Mouse (Mus musculus) bone marrow macrophage, adult 2 months (primary cell): Measurements from ENCODE around the gene Lrfn2. TPM values are rescaled to one million over a fixed set of nuclear protein-coding genes. Genes with fewer than 3 reads are reported as not detected.

Experiments
- H3K27ac ChIP-seq: 2 replicates; pipeline ENCODE4 v1.5.1; 2012; ENCODE audit warnings: low read depth, low read length; ENCODE audit not compliant: insufficient read depth
- H3K4me1 ChIP-seq: 2 replicates; pipeline ENCODE4 v1.6.1; 2012; ENCODE audit warnings: low read length; ENCODE audit not compliant: control insufficient read depth, insufficient read depth
- H3K4me3 ChIP-seq: 2 replicates; pipeline ENCODE4 v1.5.1; 2012; ENCODE audit warnings: mild to moderate bottlenecking, low read length, moderate library complexity; ENCODE audit not compliant: insufficient read depth
- CTCF ChIP-seq: IDR thresholded peaks from 2 replicates; pipeline ENCODE4 v1.5.1; 2012; ENCODE audit warnings: low read depth, mild to moderate bottlenecking, low read length, moderate library complexity
- POLR2A ChIP-seq: IDR thresholded peaks from 2 replicates; pipeline ENCODE4 v1.6.1; 2012; ENCODE audit warnings: mild to moderate bottlenecking, low read depth, low read length, borderline replicate concordance
- polyA plus RNA-seq: library from polyadenylated mRNA; stranded (reverse); fragments of >200 nt; gene quantifications from 2 replicates; pipeline ENCODE4 v1.2.4, GENCODE M21; 2012; ENCODE audit not compliant: missing spikeins, insufficient read depth, insufficient read length

Lrfn2 gene
- polyA plus RNA-seq, 1 experiment, result not detected

GRCm38 (mm10) chr17:48932406-48932906 lies 277 bp downstream of the Lrfn2 start:
- peak overlapping the region; percentile 59; the same call in 1 of the 2 replicates for H3K4me3 ChIP-seq
- no peak for TF ChIP-seq CTCF
- TF ChIP-seq POLR2A, result no peak
- H3K4me1 ChIP-seq, result no peaks in the 10 kb centered on the region
- H3K27ac ChIP-seq, result no peak overlapping the region

GRCm38 (mm10) chr17:48932916-48933315 lies 737 bp downstream of the Lrfn2 start:
- Histone ChIP-seq H3K4me3 (no peak overlapping the region), H3K4me1 (no peaks in the 10 kb centered on the region), H3K27ac (no peak overlapping the region)
- TF ChIP-seq CTCF (no peak), POLR2A (no peak)

- no peak for TF ChIP-seq POLR2A
- no peak for TF ChIP-seq CTCF
- H3K27ac ChIP-seq, result no peak overlapping the region
Measured at GRCm38 (mm10) chr17:48935201-48935600, 3.0 kb downstream of the Lrfn2 start.

GRCm38 (mm10) chr17:48936445-48937141 lies 4.4 kb downstream of the Lrfn2 start:
- Histone ChIP-seq H3K4me3 (no peak overlapping the region), H3K4me1 (peaks cover 7% of the 10 kb centered on the region), H3K27ac (no peak overlapping the region)
- TF ChIP-seq CTCF, result no peak
- no peak for TF ChIP-seq POLR2A

More at GRCm38 (mm10) chr17:48935201-48935600, 3.0 kb downstream of the Lrfn2 start:
- Histone ChIP-seq H3K4me3 (no peak overlapping the region), H3K4me1 (peaks cover 7% of the 10 kb centered on the region)

GRCm38 (mm10) chr17:48938711-48939220 lies 6.6 kb downstream of the Lrfn2 start:
- no peak for TF ChIP-seq CTCF
- TF ChIP-seq POLR2A, result no peak
- H3K4me1 ChIP-seq, result peaks cover 7% of the 10 kb centered on the region
- no peak overlapping the region for H3K4me3 ChIP-seq
- no peak overlapping the region for H3K27ac ChIP-seq

- TF ChIP-seq CTCF, result no peak
- TF ChIP-seq POLR2A, result no peak
- Histone ChIP-seq H3K4me1 (no peaks in the 10 kb centered on the region), H3K4me3 (no peak overlapping the region), H3K27ac (no peak overlapping the region)
Measured at GRCm38 (mm10) chr17:48946315-48946714, 14.1 kb downstream of the Lrfn2 start.

GRCm38 (mm10) chr17:48946765-48947164 lies 14.6 kb downstream of the Lrfn2 start:
- H3K4me1 ChIP-seq, result no peaks in the 10 kb centered on the region
- TF ChIP-seq CTCF, result no peak
- TF ChIP-seq POLR2A, result no peak
- H3K4me3 ChIP-seq, result no peak overlapping the region
- H3K27ac ChIP-seq, result no peak overlapping the region

- Histone ChIP-seq H3K4me3 (no peak overlapping the region), H3K27ac (no peak overlapping the region), H3K4me1 (no peaks in the 10 kb centered on the region)
- TF ChIP-seq CTCF (no peak), POLR2A (no peak)
Measured at GRCm38 (mm10) chr17:48951250-48951649, 19.1 kb downstream of the Lrfn2 start.

- TF ChIP-seq CTCF, result no peak
- TF ChIP-seq POLR2A, result no peak
- no peak overlapping the region for H3K27ac ChIP-seq
- H3K4me1 ChIP-seq, result no peaks in the 10 kb centered on the region
- H3K4me3 ChIP-seq, result no peak overlapping the region
Measured at GRCm38 (mm10) chr17:48956033-48956631, 24.0 kb downstream of the Lrfn2 start.

GRCm38 (mm10) chr17:48960161-48960698 lies 28.1 kb downstream of the Lrfn2 start:
- TF ChIP-seq POLR2A (no peak), CTCF (no peak)
- H3K4me1 ChIP-seq, result no peaks in the 10 kb centered on the region
- H3K27ac ChIP-seq, result no peak overlapping the region
- H3K4me3 ChIP-seq, result no peak overlapping the region
